Mouse (Mus musculus) kidney, postnatal 36 days (tissue): ENCODE measurements around the gene Glcci1.

Source experiments
- DNase-seq, 2 experiments: peaks; one replicate each; pipeline ENCODE4 v3.0.0; 2021 to 2022; ENCODE audit warnings: mixed read lengths in 2 of 2

Gene Glcci1

DNA sequence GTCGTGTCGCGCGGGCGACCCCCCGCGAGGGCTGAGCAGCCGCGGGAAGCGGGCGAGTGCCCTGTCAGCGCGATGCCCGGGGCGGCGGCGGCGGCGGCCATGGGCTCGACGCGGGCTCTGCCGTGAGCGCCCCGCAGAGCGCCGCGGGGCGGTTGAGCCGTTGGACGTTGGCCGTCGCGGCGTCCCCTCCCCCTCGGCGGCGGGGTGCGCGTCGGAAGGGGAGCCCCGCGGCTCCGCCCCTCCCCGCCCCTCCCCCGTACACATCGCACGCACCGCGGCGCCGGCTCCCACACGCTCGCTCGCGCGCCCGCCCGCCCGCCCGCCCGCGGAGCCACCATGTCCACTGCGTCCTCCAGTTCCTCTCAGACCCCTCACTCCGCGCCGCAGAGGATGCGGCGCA is at the start of gene Glcci1:
Gene Glcci1 (plus strand): TSS at position 50 of the 400 bp plus-strand sequence.
- DNase-seq, result peak; percentile 63 to 91

GRCm38 (mm10) chr6:8462447-8462846 is 47.0 kb upstream of the Glcci1 start:
- DNase-seq, result peak in 1 of 2 experiments; percentile 20

- no peak for DNase-seq
Measured at GRCm38 (mm10) chr6:8465388-8465787, 44.0 kb upstream of the Glcci1 start.

DNA sequence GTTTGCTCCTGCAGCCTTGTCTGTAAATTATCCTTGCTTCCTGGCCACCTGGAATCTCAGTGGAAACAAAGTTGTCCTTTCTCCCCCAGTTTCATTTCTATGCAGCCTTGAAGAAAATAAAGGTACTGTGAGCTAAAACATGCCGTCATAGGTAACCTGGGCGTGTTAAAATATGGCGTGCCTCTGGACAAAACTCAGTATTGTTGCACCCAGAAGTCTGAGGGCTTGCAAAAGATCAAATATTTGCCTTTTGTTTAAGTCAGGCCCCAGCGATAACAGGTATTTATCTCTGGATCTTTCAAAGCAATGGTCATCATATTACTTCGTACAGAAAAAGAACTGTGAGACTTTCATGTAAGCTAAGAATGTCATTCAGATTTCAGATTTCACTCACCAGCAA is 43.4 kb upstream of the Glcci1 start:
- DNase-seq, result no peak

GRCm38 (mm10) chr6:8467667-8468337 is 41.6 kb upstream of the Glcci1 start:
- no peak for DNase-seq

DNA sequence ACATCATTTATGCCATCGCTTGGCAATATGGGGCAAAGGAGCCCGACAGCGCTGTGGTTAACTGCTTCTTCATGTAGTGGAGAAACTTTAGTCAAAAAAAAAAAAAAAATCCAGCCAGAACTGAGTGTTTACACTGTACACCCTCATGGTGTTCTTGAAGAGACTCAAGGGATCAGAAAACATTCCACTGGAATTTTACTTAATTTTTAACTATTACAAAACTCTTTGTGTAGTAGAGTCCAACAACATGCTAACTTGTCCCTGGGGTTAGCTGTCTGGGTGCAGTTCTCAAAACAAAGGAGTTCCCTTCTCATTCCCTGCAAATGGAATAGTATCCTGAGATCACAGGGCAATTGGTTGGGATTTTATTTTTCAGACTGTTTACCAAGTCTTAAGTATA is 39.5 kb upstream of the Glcci1 start:
- DNase-seq, result peak in 1 of 2 experiments; percentile 21

DNA sequence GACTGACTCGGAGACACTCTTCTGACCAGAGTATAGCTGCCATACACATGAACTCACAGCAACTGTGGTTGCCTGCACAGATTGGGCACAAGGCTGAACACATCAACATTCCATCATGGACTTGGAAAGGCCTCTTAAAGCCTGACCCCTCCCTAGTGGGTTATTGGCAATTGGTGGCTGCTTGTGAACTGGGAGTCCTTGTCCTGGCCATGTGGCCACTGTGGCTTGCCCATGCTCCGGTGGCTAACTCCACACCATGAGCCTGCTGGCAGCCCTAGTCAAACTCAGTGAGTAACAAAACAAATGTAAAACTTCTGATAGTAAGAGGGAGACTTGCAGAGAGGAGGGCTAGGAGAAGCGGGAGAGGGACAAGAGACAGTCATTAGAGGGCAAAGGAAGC is 37.3 kb upstream of the Glcci1 start:
- DNase-seq, result no peak

DNA sequence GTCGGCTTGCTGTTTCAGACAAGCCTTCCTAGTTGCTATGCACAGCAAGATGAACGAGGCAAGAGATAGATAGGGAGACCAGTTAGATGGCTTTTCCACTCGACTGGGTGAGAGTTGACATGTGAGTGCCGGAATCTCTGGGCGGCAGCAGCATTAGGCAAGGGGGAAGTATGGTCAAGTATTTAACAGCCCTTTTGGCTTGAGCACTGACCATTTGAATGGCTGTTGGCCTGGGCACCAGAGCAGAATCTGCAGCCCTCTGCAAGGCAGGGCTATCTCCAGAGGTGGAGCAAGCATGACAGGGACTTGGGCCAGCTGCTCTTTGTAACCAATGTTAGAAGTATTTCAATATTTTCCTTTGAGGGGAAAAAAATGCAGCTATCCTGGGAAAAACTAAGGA is 36.5 kb upstream of the Glcci1 start:
- DNase-seq, result peak; percentile 38 to 44

DNA sequence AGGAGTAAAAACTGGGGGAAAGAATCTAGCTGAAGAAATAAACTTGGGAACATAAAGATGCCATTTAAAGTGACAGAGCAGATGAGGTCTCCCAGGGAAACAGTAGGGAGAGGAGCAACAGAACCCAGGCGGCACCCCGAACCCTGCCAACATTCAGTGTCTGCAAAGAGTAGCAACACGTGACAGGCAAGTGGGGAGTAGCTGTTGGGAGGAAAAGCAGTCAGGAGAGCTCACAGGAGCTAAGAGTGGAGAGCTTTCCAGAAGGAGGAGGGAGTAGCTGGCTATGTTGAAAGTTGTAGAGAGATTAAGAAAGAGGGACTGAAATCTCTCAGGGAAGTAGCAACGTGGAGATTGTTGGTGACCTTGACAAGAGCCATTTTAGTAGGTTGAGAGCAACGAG is 35.9 kb upstream of the Glcci1 start:
- peak in 1 of 2 experiments; percentile 10 for DNase-seq

DNA sequence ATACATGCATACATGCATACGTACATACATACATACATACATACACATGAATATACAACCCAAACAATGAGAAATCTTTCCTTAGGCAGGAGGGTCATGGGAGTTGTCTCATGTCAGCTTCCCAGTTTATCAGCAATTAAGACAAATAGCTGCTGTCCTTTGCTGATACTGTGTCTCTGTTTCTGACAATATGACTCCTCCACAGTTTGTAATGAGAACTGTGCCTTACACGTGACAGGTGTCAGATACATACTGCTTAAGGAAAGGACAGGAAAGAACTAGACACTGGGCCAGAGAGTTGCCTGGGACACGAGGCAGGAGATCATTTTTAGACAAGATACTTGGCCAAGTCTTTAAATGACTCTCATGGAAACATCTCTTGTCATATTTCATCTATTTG is 35.1 kb upstream of the Glcci1 start:
- DNase-seq, result no peak

- DNase-seq, result no peak
Measured at GRCm38 (mm10) chr6:8474820-8475219, 34.6 kb upstream of the Glcci1 start.

GRCm38 (mm10) chr6:8479176-8479575 is 30.2 kb upstream of the Glcci1 start:
- no peak for DNase-seq

- no peak for DNase-seq
Measured at GRCm38 (mm10) chr6:8484437-8485275, 24.7 kb upstream of the Glcci1 start.

GRCm38 (mm10) chr6:8485414-8486175 is 23.8 kb upstream of the Glcci1 start:
- DNase-seq, result no peak

DNA sequence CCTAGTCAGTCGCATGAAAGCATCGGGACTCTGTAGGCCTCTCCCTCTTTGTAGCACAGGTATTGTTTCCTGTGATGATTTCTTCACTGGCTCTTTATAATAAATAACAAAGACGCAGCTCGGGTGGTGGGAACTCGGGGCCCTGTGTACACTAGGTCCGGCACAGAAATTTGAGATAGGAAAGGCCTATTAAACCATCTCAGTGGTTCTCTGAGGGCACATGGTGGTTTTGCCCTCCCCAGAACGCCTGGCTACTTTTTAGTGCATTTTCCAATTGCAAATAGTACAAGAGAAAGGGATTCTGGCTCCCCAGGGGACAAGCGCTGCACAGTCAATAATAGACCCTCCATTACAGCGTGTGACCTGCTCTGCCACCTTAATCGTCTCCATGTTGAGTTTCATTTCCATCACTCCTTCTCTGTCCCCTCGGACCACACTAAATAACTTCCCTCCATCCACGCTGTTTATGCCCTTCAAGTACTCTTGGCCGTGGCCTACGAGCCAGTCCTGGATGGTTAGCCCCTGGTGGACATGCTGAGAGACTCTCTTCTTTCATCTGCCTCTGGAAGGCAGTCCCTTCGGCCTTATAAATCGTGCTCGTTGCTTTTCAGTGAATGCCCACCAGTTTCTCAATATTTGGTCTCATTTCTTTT is 22.9 kb upstream of the Glcci1 start:
- no peak for DNase-seq

GRCm38 (mm10) chr6:8487044-8487853 is 22.2 kb upstream of the Glcci1 start:
- DNase-seq, result no peak

- DNase-seq, result no peak
Measured at GRCm38 (mm10) chr6:8488249-8488648, 21.2 kb upstream of the Glcci1 start.

DNA sequence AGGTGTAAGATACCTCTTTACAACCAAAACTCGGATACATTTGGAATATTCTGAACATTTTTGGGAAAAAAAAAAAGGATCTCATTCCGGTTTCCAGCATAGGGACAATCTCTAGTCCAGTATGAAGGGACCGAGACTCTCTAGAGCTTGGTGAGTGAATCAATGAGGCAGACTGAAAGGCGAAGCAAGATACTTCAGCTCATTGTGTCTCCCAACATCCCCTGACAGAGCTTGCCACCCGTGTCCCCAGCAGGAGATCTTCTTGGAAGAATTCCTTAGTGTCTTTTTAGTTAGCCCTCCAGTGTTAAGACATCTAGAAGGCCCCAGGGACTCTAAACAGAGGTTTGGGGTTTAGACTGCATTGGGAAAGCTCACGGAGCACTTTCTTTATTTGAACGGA is 20.1 kb upstream of the Glcci1 start:
- DNase-seq, result no peak

- DNase-seq, result no peak
Measured at GRCm38 (mm10) chr6:8489938-8490585, 19.3 kb upstream of the Glcci1 start.

- no peak for DNase-seq
Measured at GRCm38 (mm10) chr6:8492248-8492647, 17.2 kb upstream of the Glcci1 start.

DNA sequence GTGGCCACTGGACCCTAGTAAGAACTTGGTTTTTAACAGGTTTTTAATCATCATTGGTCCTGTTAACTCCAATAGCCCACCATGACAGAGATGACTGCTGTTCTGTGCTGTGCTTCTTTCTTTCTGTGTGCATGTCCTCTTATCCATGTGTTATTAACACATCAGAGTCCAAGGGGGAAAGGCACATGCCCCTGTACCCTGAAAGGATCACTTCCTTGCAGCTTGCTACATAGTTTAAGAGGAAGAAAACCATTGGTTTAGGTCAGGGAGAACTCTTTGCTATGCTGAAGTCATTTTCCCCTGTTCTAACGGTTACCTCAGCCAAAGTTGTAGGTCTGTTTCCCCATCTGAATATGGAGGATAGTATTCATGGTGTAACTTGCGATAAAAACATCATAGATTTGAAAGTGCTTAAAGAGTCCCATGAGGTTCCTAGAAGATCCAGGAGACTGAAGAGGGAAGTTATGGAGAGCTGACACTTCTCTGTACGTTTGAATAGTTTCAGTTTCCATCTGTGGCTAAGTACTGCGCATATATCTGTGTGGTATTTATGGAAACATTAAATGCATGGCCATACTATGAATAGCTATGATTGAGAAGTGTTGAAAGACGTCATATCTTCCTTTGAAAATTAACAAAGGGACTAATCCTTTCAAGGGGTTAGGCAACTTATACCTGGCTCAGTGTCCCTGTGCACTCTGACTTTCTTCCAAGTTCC is 14.1 kb upstream of the Glcci1 start:
- no peak for DNase-seq
